Mouse (Mus musculus) limb, embryonic 14.5 days (tissue): ENCODE measurements around the gene Cacna1a. TPM values are rescaled to one million over a fixed set of nuclear protein-coding genes. Genes with fewer than 3 reads are reported as not detected.
A peak's percentile ranks its signal among the peaks of the same experiment; 100 is the strongest.

Source experiments
- ATAC-seq: fragments of 200-750 bp; cut with Nextera tagmentation; 2 replicates; pipeline ENCODE4 v1.8.0; 2017; ENCODE audit warnings: low read depth, moderate number of reproducible peaks, moderate TSS enrichment; ENCODE audit not compliant: low FRiP score
- DNase-seq: peaks from one replicate; pipeline ENCODE4 v3.0.0-alpha.2; 2015; ENCODE audit warnings: low spot score
- H3K27ac ChIP-seq: fragments of 300-500 bp; sonication (generic); replicated peaks from 2 replicates; pipeline ENCODE4 v1.5.1; 2014; ENCODE audit warnings: low read depth, mild to moderate bottlenecking, low read length, moderate library complexity, mixed read lengths
- H3K27me3 ChIP-seq: fragments of 300-500 bp; sonication (generic); 2 replicates; pipeline ENCODE4 v1.6.1; 2014; ENCODE audit warnings: low read length, mixed read lengths; ENCODE audit not compliant: control insufficient read depth, insufficient read depth
- H3K36me3 ChIP-seq: fragments of 300-500 bp; sonication (generic); 2 replicates; pipeline ENCODE4 v1.6.1; 2014; ENCODE audit warnings: mild to moderate bottlenecking, low read length, moderate library complexity, mixed read lengths; ENCODE audit not compliant: control insufficient read depth, insufficient read depth
- H3K4me1 ChIP-seq: fragments of 300-500 bp; sonication (generic); 2 replicates; pipeline ENCODE4 v1.6.1; 2014; ENCODE audit warnings: antibody characterized with exemption, low read length, mixed read lengths; ENCODE audit not compliant: control insufficient read depth, insufficient read depth
- H3K4me2 ChIP-seq: fragments of 300-500 bp; sonication (generic); replicated peaks from 2 replicates; pipeline ENCODE4 v1.6.1; 2014; ENCODE audit warnings: low read depth, mild to moderate bottlenecking, low read length, moderate library complexity; ENCODE audit not compliant: severe bottlenecking
- H3K4me3 ChIP-seq: fragments of 300-500 bp; sonication (generic); replicated peaks from 2 replicates; pipeline ENCODE4 v1.5.1; 2014; ENCODE audit warnings: low read length
- H3K9ac ChIP-seq: fragments of 300-500 bp; sonication (generic); 2 replicates; pipeline ENCODE4 v1.6.1; 2014; ENCODE audit warnings: mild to moderate bottlenecking, low read depth, low read length, moderate library complexity; ENCODE audit not compliant: severe bottlenecking
- H3K9me3 ChIP-seq: fragments of 300-500 bp; sonication (generic); 2 replicates; pipeline ENCODE4 v1.6.1; 2016; ENCODE audit warnings: low read length; ENCODE audit not compliant: control insufficient read depth
- POLR2A ChIP-seq: fragments of 200-500 bp; IDR thresholded peaks from 2 replicates; pipeline ENCODE4 v1.8.0; 2012; ENCODE audit warnings: inconsistent platforms, mild to moderate bottlenecking, moderate library complexity, borderline replicate concordance; ENCODE audit not compliant: insufficient read depth, insufficient read length; ENCODE audit errors: extremely low read depth
- WGBS: fragments of 180-500 bp; shearing (Covaris S2); extraction: QIAGEN DNeasy Blood & Tissue Kit; methylation state at CpG from one replicate; pipeline ENCODE4 v1.1.7; 2014; 5-methylcytosine and 5-hydroxymethylcytosine counted together
- polyA plus RNA-seq, 2 experiments: library from polyadenylated mRNA; depleted of rRNA in 1 of 2; stranded (reverse) in 1 of 2; unstranded in 1 of 2; fragments of >200 nt; fragmentation: Nextera tagmentation in 1 of 2; extraction: Ambion mirVana in 1 of 2; gene quantifications; 2 replicates each; pipeline versions ENCODE4 v1.2.1 to v1.2.3; 2012 to 2014

The Cacna1a gene
- polyA plus RNA-seq, 2 experiments = 6.8 to 24.3 TPM

DNA sequence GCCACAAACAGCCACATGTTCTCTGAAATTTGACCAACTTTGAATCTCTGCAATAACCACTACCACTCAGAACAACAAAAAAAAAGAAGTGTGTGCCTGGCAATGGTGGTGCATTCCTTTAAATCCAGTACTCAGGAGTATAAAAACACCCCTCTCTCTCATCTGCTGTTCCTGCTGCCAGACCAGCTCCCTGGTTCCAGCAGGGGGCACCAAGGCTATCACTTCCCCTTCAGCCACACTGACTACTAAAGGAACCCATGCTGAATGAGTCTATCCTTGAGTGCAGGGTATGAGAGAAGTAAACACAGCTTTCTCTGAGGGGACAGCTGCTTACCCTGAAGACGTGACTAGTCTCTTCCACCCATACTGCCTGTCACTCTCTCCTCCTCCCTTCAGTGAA lies 197.1 kb downstream of the Cacna1a start:
- Histone ChIP-seq H3K27me3 (no peaks in the 10 kb centered on the region), H3K27ac (no peak overlapping the region), H3K9ac (no peak overlapping the region), H3K36me3 (no peaks in the 10 kb centered on the region), H3K4me2 (no peak overlapping the region), H3K4me3 (no peak overlapping the region), H3K9me3 (no peaks in the 10 kb centered on the region), H3K4me1 (no peaks in the 10 kb centered on the region)
- WGBS = 36% methylated on average over 1 of the region's 1 CpGs
- ATAC-seq = no peak
- TF ChIP-seq POLR2A = no peak
- DNase-seq = no peak

GRCm38 (mm10) chr8:84586221-84586620 lies 198.0 kb downstream of the Cacna1a start:
- ATAC-seq = no peak
- no peak for TF ChIP-seq POLR2A

DNA sequence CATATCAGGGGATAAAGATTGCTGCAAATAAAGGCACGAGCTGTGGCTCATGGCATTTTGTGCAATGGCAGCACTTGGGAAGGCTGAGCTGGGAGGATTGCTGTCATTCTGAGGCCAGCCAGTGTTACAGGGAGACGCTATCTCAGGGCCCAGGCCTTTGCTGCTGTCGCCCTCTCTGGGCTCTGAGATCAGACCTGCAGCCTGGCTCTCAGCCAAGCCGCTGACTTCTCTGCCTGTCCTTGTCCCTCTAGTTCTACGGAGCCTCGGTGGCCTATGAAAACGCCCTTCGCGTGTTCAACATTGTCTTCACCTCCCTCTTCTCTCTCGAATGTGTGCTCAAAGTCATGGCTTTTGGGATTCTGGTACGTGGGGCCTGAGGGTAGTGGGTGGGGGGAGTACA lies 200.3 kb downstream of the Cacna1a start:
- no peak for DNase-seq
- no peak overlapping the region for H3K4me3 ChIP-seq
- ATAC-seq = no peak
- H3K36me3 ChIP-seq = no peaks in the 10 kb centered on the region
- H3K27me3 ChIP-seq = no peaks in the 10 kb centered on the region
- no peak overlapping the region for H3K4me2 ChIP-seq
- WGBS = 73% methylated on average over 11 of the region's 11 CpGs
- no peak overlapping the region for H3K9ac ChIP-seq
- no peaks in the 10 kb centered on the region for H3K4me1 ChIP-seq
- no peaks in the 10 kb centered on the region for H3K9me3 ChIP-seq
- no peak for TF ChIP-seq POLR2A
- H3K27ac ChIP-seq = no peak overlapping the region

More at GRCm38 (mm10) chr8:84586221-84586620, 198.0 kb downstream of the Cacna1a start:
- H3K27ac ChIP-seq = no peak overlapping the region
- no peak overlapping the region for H3K9ac ChIP-seq
- no peaks in the 10 kb centered on the region for H3K27me3 ChIP-seq
- no peak overlapping the region for H3K4me3 ChIP-seq
- H3K4me2 ChIP-seq = no peak overlapping the region
- no peaks in the 10 kb centered on the region for H3K36me3 ChIP-seq
- 52% methylated on average over 2 of the region's 2 CpGs for WGBS
- no peaks in the 10 kb centered on the region for H3K9me3 ChIP-seq
- no peaks in the 10 kb centered on the region for H3K4me1 ChIP-seq
- no peak for DNase-seq

DNA sequence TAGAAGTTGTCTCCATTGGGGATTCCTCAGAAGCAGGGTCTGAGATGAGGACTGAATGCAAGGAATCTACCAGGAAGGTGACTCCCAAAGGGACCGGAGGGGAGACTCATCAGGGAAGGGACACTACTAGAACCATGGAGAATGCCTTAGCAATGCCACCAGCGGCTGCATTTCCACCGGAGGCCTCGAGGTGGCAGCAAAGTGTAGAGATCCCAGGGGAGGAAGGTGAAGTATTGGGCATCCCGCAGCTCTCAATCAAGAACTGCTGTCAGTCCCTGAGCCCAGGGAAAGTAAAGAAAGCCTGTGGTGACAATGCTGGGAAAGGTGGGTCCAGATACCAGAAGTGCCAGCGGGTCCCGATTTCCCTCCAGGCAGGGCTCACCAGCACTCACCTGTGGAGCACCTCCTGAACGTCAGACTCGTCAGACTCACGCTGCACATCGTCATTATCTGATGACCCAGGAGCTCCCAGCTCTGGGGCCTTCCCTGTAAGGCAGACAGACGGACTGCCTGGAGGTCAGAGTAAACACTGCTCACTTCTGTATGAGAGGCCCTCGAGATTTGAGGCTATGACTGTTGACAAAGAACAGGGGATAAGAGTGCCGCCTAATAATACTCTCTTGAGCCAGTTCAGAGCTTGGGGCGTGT lies 203.9 kb downstream of the Cacna1a start:
- Histone ChIP-seq H3K27me3 (no peaks in the 10 kb centered on the region), H3K4me2 (no peak overlapping the region), H3K4me1 (no peaks in the 10 kb centered on the region), H3K27ac (no peak overlapping the region), H3K4me3 (no peak overlapping the region), H3K9me3 (no peaks in the 10 kb centered on the region), H3K36me3 (no peaks in the 10 kb centered on the region), H3K9ac (no peak overlapping the region)
- ATAC-seq (no peak), DNase-seq (peak; percentile 48)
- WGBS = 19% methylated on average over 15 of the region's 15 CpGs
- no peak for TF ChIP-seq POLR2A

GRCm38 (mm10) chr8:84593143-84593542 lies 204.9 kb downstream of the Cacna1a start:
- Histone ChIP-seq H3K27me3 (no peaks in the 10 kb centered on the region), H3K9me3 (no peaks in the 10 kb centered on the region), H3K36me3 (no peaks in the 10 kb centered on the region), H3K4me1 (no peaks in the 10 kb centered on the region), H3K27ac (no peak overlapping the region), H3K4me2 (no peak overlapping the region), H3K9ac (no peak overlapping the region), H3K4me3 (no peak overlapping the region)
- DNase-seq = no peak
- TF ChIP-seq POLR2A = no peak
- WGBS = 70% methylated on average over 1 of the region's 1 CpGs
- ATAC-seq = no peak
